8 mouse cellular contexts compared by ENCODE assay signal in the genomic region with DNA sequence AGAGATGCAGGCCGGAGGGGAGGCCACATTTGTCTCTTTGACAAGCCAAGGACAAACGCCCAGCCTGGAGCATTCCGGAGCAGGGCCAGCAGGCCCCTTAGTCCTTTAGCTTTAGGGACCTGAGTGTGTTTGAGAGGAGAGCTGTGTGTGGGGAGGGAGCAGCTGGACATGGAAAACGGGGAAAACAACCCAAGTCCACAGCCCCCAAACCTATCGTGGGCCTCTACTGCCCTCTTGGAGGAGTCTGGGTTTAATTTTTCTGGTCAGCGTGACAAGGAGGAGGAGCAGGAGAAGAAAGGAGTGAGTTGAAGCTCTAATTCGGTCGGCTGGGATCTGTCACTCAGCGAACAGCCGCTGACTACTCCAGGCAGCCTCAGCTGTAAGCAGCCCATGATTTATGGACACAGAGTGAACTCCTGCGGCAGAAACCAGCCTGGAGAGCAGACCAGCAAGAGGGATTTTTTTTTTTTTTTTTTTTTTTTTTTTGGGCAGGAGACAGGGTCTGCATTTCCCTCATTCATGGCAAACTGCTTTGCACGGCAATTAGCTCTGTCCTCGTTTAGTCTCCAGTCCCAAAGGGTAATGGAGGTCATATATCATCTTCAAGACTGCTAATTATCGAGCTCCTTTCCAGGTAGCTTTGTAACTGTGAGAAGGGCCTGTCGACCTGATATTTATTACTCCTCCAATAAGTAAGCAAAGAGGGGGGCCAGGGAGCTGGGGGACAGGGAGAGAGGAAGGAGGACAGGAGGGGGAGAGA. TPM values are rescaled to one million over a fixed set of nuclear protein-coding genes. Genes with fewer than 3 reads are reported as not detected.
DNase-seq lines count a peak whose midpoint lies in the region; ATAC-seq lines count a peak whose summit lies in the region.

No protein-coding gene starts in this region.

- 46% methylated on average over 15 of the region's 15 CpGs for WGBS in midbrain, embryonic 11.5 days
- 30% methylated on average over 15 of the region's 15 CpGs for WGBS in midbrain, embryonic 15.5 days
- 9% methylated on average over 15 of the region's 15 CpGs for WGBS in lung, embryonic 16.5 days
- WGBS in stomach, embryonic 16.5 days: 7% methylated on average over 15 of the region's 15 CpGs

- H3K36me3 ChIP-seq in midbrain, embryonic 11.5 days (ENCODE audit: control insufficient read depth, insufficient read depth, low read length): no peaks in the 10 kb centered on the region
- no peaks in the 10 kb centered on the region for H3K36me3 ChIP-seq in midbrain, embryonic 15.5 days (replicated peaks)
- H3K36me3 ChIP-seq in lung, embryonic 16.5 days (ENCODE audit: control insufficient read depth, insufficient read depth, low read length): no peaks in the 10 kb centered on the region
- no peaks in the 10 kb centered on the region for H3K36me3 ChIP-seq in stomach, embryonic 16.5 days (ENCODE audit: control insufficient read depth, insufficient read depth, low read length)

- H3K4me2 ChIP-seq in midbrain, embryonic 11.5 days: no peak overlapping the region
- H3K4me2 ChIP-seq in midbrain, embryonic 15.5 days: no peak overlapping the region
- H3K4me2 ChIP-seq in lung, embryonic 16.5 days (ENCODE audit: low read depth, low read length): peak overlapping the region; percentile 6; the same call in 1 of the 2 replicates
- H3K4me2 ChIP-seq in stomach, embryonic 16.5 days (ENCODE audit: low read depth, low read length): peak overlapping the region; percentile 21; the same call in 1 of the 2 replicates

- no peak overlapping the region for H3K27ac ChIP-seq in midbrain, embryonic 11.5 days (ENCODE audit: low read depth, low read length)
- no peak overlapping the region for H3K27ac ChIP-seq in midbrain, embryonic 15.5 days
- peak overlapping the region; percentile 53 for H3K27ac ChIP-seq in lung, embryonic 16.5 days (ENCODE audit: low read length)
- peak overlapping the region; percentile 85 for H3K27ac ChIP-seq in stomach, embryonic 16.5 days (ENCODE audit: low read length)

- no peak for ATAC-seq in midbrain, embryonic 11.5 days (ENCODE audit: low FRiP score)
- no peak for ATAC-seq in midbrain, embryonic 15.5 days (replicated peaks)
- ATAC-seq in lung, embryonic 16.5 days (ENCODE audit: low read depth): peak; percentile 88
- ATAC-seq in stomach, embryonic 16.5 days (ENCODE audit: insufficient read depth, low FRiP score): peak; percentile 90

- no peaks in the 10 kb centered on the region for H3K27me3 ChIP-seq in midbrain, embryonic 11.5 days (ENCODE audit: control insufficient read depth, insufficient read depth, low read length)
- no peaks in the 10 kb centered on the region for H3K27me3 ChIP-seq in midbrain, embryonic 15.5 days (replicated peaks)
- no peaks in the 10 kb centered on the region for H3K27me3 ChIP-seq in lung, embryonic 16.5 days (ENCODE audit: control insufficient read depth, insufficient read depth, low read depth, low read length)
- H3K27me3 ChIP-seq in stomach, embryonic 16.5 days (ENCODE audit: control insufficient read depth, insufficient read depth, low read length): no peaks in the 10 kb centered on the region

- intact Hi-C loops in heart, postnatal 10 days (cut with DNase I): no loop called here

- H3K9me3 ChIP-seq in midbrain, embryonic 11.5 days (ENCODE audit: control insufficient read depth, low read length): no peaks in the 10 kb centered on the region
- no peaks in the 10 kb centered on the region for H3K9me3 ChIP-seq in midbrain, embryonic 15.5 days
- H3K9me3 ChIP-seq in lung, embryonic 16.5 days (ENCODE audit: control insufficient read depth, low read length): no peaks in the 10 kb centered on the region
- H3K9me3 ChIP-seq in stomach, embryonic 16.5 days (replicated peaks; ENCODE audit: control insufficient read depth, low read length): no peaks in the 10 kb centered on the region

- no peak overlapping the region for H3K4me3 ChIP-seq in midbrain, embryonic 11.5 days (ENCODE audit: low read depth, low read length)
- no peak overlapping the region for H3K4me3 ChIP-seq in midbrain, embryonic 15.5 days
- no peak overlapping the region for H3K4me3 ChIP-seq in lung, embryonic 16.5 days (ENCODE audit: low read length)
- no peak overlapping the region for H3K4me3 ChIP-seq in stomach, embryonic 16.5 days (replicated peaks; ENCODE audit: low read length)

- H3K4me1 ChIP-seq in midbrain, embryonic 11.5 days (ENCODE audit: control insufficient read depth, insufficient read depth, low read length): peaks cover 5% of the 10 kb centered on the region
- H3K4me1 ChIP-seq in midbrain, embryonic 15.5 days: 0 out of 2 replicates have a peak, but pooled peaks cover 3% of the 10 kb centered on the region
- peaks cover 13% of the 10 kb centered on the region for H3K4me1 ChIP-seq in lung, embryonic 16.5 days (replicated peaks; ENCODE audit: control insufficient read depth, insufficient read depth, low read length)
- peaks cover 18% of the 10 kb centered on the region for H3K4me1 ChIP-seq in stomach, embryonic 16.5 days (ENCODE audit: control insufficient read depth, insufficient read depth, low read length)

- H3K9ac ChIP-seq in midbrain, embryonic 11.5 days (ENCODE audit: low read length): no peak overlapping the region; the same call in 1 of the 2 replicates
- H3K9ac ChIP-seq in midbrain, embryonic 15.5 days: no peak overlapping the region
- H3K9ac ChIP-seq in lung, embryonic 16.5 days (ENCODE audit: low read length): 0 out of 2 replicates have a peak overlapping the region, but pooled peaks have one; percentile 21
- H3K9ac ChIP-seq in stomach, embryonic 16.5 days (ENCODE audit: low read length): peak overlapping the region; percentile 31

- peak; percentile 88 for DNase-seq in midbrain, embryonic 11.5 days (ENCODE audit: low spot score, missing footprints)
- peak; percentile 41 to 56 for DNase-seq in heart, postnatal 10 days
- no peak for DNase-seq in right cerebral cortex, postnatal 25 days
- DNase-seq in left cerebral cortex, adult 8-10 months (ENCODE audit: low spot score in 2 of 2): no peak
- no peak for DNase-seq in layer of hippocampus, adult 9-11 months

RNA-seq across cellular contexts. Expression of a gene that starts 43.0 kb away (rescaled TPM):
- polyA plus RNA-seq in midbrain, embryonic 11.5 days (2014; fragmentation: Nextera tagmentation; extraction: Ambion mirVana): 11.8 and 12.6 TPM in 2 replicates
- 52.3 and 54.4 TPM in 2 replicates for polyA plus RNA-seq in midbrain, embryonic 15.5 days (2015; fragmentation: Nextera tagmentation; extraction: Ambion mirVana)
- 10 to 100 TPM in 1 of 2 experiments, 1 to 10 TPM in 1; 8.8 to 10.3 TPM for total RNA-seq in heart, postnatal 10 days (2021)
- 13.2 and 17.5 TPM in 2 replicates for polyA plus RNA-seq in lung, embryonic 16.5 days (2015; fragmentation: Nextera tagmentation; extraction: Ambion mirVana)
- polyA plus RNA-seq in stomach, embryonic 16.5 days (2015; fragmentation: Nextera tagmentation; extraction: Ambion mirVana): 36.8 and 39.0 TPM in 2 replicates
- total RNA-seq in left cerebral cortex, adult 8-10 months (2022): 10 to 100 TPM; 23.8 to 32.8 (median 30.7) TPM

Comparison
In these comparisons a context has a peak if more than half of its experiments do, and no peak if none do; other contexts are left out.
1. ATAC-seq: peak in lung, embryonic 16.5 days (single experiment) and stomach, embryonic 16.5 days (single experiment); none in midbrain, embryonic 11.5 days (single experiment) and midbrain, embryonic 15.5 days (single experiment).
2. DNase-seq: peak in midbrain, embryonic 11.5 days (single experiment) and heart, postnatal 10 days (2 of 2); none in right cerebral cortex, postnatal 25 days (single experiment), left cerebral cortex, adult 8-10 months (0 of 2) and layer of hippocampus, adult 9-11 months (single experiment).
3. H3K27ac ChIP-seq: peak in lung, embryonic 16.5 days (single experiment) and stomach, embryonic 16.5 days (single experiment); none in midbrain, embryonic 11.5 days (single experiment) and midbrain, embryonic 15.5 days (single experiment).
4. H3K4me2 ChIP-seq: peak in lung, embryonic 16.5 days (single experiment) and stomach, embryonic 16.5 days (single experiment); none in midbrain, embryonic 11.5 days (single experiment) and midbrain, embryonic 15.5 days (single experiment).
5. H3K9ac ChIP-seq: peak in lung, embryonic 16.5 days (single experiment) and stomach, embryonic 16.5 days (single experiment); none in midbrain, embryonic 11.5 days (single experiment) and midbrain, embryonic 15.5 days (single experiment).